Mouse (Mus musculus): ENCODE results near the gene Exph5. TPM values are rescaled to one million over a fixed set of nuclear protein-coding genes. Genes with fewer than 3 reads are reported as not detected.

Gene Exph5
- polyA plus RNA-seq, 1 experiment from 2014 or later: 2.4 TPM

DNA sequence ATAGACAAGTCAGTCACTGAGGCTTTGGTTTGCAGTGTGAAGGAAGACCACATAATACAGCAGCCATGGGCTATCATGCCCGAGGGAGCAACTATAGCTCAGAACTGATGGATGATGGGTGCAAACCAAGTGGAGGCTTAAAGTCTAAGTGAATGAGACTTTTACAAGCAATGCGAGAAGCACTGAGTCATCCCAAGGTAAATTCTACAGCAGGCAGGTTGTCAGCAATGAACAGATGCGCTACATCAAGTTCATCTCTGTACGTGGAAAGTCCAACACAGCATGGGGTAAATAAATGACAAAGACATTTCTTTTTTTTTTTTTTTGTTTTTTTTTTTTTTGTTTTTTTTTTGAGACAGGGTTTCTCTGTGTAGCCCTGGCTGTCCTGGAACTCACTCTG, 28.8 kb upstream of the Exph5 start:
- Histone ChIP-seq H3K27ac (ENCODE audit: low read depth, low read length) (peak overlapping the region; percentile 60; the same call in 1 of the 2 replicates), H3K4me1 (replicated peaks; ENCODE audit: control insufficient read depth, insufficient read depth, low read length) (peaks cover 6% of the 10 kb centered on the region; the same call in 1 of the 2 replicates), H3K9ac (ENCODE audit: low read depth, low read length) (no peak overlapping the region), H3K4me3 (ENCODE audit: low read depth, low read length) (no peak overlapping the region), H3K4me2 (replicated peaks; ENCODE audit: low read depth) (peak overlapping the region; percentile 35; the same call in 1 of the 2 replicates), H3K27me3 (replicated peaks; ENCODE audit: control insufficient read depth, insufficient read depth, low read length) (no peaks in the 10 kb centered on the region), H3K36me3 (ENCODE audit: control insufficient read depth, insufficient read depth) (no peaks in the 10 kb centered on the region), H3K9me3 (ENCODE audit: control insufficient read depth) (no peaks in the 10 kb centered on the region)
- WGBS: 49% methylated on average over 4 of the region's 4 CpGs
- no peak for TF ChIP-seq CTCF (IDR thresholded peaks at IDR 0.05; ENCODE audit: low read depth)
- peak; percentile 65; the same call in 1 of the 2 replicates for ATAC-seq

DNA sequence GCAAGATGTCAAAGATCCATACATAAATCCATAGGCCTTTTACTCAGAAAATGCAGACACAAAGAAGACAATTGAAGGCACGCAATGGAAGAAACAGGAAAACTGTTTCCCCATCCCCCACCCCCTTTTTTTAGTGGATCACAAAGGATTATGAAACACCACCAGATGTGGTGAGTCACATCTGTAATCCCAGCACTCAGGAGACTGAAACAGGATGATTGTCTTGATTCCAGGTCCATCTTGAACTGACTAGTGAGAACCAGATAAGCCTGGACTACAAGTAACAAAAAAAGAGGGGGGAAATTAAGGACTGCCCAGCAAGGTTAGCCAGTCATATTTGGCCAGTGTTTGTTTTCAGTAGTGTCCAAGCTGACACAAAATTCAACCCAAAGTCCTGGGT, 25.1 kb upstream of the Exph5 start:
- Histone ChIP-seq H3K4me1 (replicated peaks; ENCODE audit: control insufficient read depth, insufficient read depth, low read length) (peaks cover 8% of the 10 kb centered on the region; the same call in 1 of the 2 replicates), H3K9me3 (ENCODE audit: control insufficient read depth) (no peaks in the 10 kb centered on the region), H3K36me3 (ENCODE audit: control insufficient read depth, insufficient read depth) (no peaks in the 10 kb centered on the region), H3K4me3 (ENCODE audit: low read depth, low read length) (no peak overlapping the region), H3K27ac (ENCODE audit: low read depth, low read length) (no peak overlapping the region), H3K9ac (ENCODE audit: low read depth, low read length) (no peak overlapping the region), H3K4me2 (replicated peaks; ENCODE audit: low read depth) (no peak overlapping the region), H3K27me3 (replicated peaks; ENCODE audit: control insufficient read depth, insufficient read depth, low read length) (no peaks in the 10 kb centered on the region)
- TF ChIP-seq CTCF (IDR thresholded peaks at IDR 0.05; ENCODE audit: low read depth): no peak
- no peak for ATAC-seq
- 86% methylated on average over 1 of the region's 1 CpGs for WGBS

DNA sequence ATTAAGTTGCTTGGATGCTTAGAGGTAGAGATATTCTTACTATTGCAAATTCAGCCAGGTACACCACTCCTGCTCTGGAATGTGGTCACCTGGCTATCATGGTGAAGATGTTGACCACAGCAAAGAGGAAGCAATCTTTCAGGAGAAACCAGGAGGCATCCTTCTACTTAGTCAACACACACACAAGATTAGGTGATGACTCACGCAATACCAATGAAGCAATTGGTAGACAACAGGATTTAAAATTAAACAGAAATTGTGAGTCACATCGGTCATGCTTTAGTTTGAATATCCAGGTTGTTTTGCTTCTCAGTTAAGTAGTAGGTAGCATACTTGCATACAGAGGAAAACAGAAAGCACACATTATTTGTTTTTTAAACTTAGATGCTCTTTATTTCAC, 22.5 kb upstream of the Exph5 start:
- Histone ChIP-seq H3K4me3 (ENCODE audit: low read depth, low read length) (no peak overlapping the region), H3K27ac (ENCODE audit: low read depth, low read length) (no peak overlapping the region), H3K27me3 (replicated peaks; ENCODE audit: control insufficient read depth, insufficient read depth, low read length) (no peaks in the 10 kb centered on the region), H3K4me2 (replicated peaks; ENCODE audit: low read depth) (no peak overlapping the region), H3K9me3 (ENCODE audit: control insufficient read depth) (no peaks in the 10 kb centered on the region), H3K4me1 (replicated peaks; ENCODE audit: control insufficient read depth, insufficient read depth, low read length) (0 out of 2 replicates have a peak, but pooled peaks cover 2% of the 10 kb centered on the region), H3K9ac (ENCODE audit: low read depth, low read length) (no peak overlapping the region), H3K36me3 (ENCODE audit: control insufficient read depth, insufficient read depth) (no peaks in the 10 kb centered on the region)
- 73% methylated on average over 2 of the region's 2 CpGs for WGBS
- ATAC-seq: no peak
- no peak for TF ChIP-seq CTCF (IDR thresholded peaks at IDR 0.05; ENCODE audit: low read depth)

DNA sequence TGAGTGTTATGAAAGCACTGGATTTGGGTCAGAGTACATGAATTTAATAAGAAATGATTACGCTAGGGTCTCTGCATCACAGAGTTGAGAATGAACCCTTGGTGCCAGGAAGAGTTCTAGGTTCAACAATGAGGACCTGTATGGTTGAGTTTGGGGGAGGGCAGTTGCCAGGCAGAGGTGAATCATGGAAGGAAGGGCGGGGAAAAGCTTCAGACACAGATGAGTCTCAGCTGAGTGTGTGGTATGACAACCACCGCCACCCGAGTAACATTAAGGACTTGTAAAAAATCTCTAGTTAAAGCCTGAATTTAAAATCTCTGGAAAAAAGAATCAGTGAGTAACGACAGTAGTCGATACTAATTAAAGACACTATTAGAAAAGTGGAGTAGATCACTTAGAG, 14.7 kb upstream of the Exph5 start:
- no peaks in the 10 kb centered on the region for H3K27me3 ChIP-seq (replicated peaks; ENCODE audit: control insufficient read depth, insufficient read depth, low read length)
- no peak for ATAC-seq
- H3K9me3 ChIP-seq (ENCODE audit: control insufficient read depth): no peaks in the 10 kb centered on the region
- H3K4me1 ChIP-seq (replicated peaks; ENCODE audit: control insufficient read depth, insufficient read depth, low read length): no peaks in the 10 kb centered on the region
- H3K9ac ChIP-seq (ENCODE audit: low read depth, low read length): no peak overlapping the region
- H3K4me3 ChIP-seq (ENCODE audit: low read depth, low read length): no peak overlapping the region
- no peaks in the 10 kb centered on the region for H3K36me3 ChIP-seq (ENCODE audit: control insufficient read depth, insufficient read depth)
- H3K4me2 ChIP-seq (replicated peaks; ENCODE audit: low read depth): no peak overlapping the region
- no peak overlapping the region for H3K27ac ChIP-seq (ENCODE audit: low read depth, low read length)
- WGBS: 80% methylated on average over 6 of the region's 6 CpGs
- TF ChIP-seq CTCF (IDR thresholded peaks at IDR 0.05; ENCODE audit: low read depth): no peak

DNA sequence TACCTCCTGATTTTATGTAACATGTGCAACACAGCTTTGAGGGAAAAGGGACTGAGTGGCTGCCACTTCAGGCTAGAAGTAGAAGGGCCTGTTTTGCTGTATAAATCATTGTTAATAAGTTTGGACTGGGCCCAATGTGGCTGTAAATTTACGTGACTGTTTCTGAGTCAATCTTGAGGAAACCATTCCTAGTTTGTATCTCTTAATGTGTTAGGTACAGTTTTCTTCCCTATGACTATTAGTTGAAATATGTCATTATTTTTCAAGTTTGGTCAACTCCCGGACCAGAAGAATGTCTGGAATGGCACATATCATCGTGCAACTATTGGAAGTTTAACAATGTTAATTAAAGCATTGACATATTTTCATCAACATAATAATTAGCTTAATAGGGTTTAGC, 11.5 kb upstream of the Exph5 start:
- ATAC-seq: no peak
- no peaks in the 10 kb centered on the region for H3K9me3 ChIP-seq (ENCODE audit: control insufficient read depth)
- H3K9ac ChIP-seq (ENCODE audit: low read depth, low read length): no peak overlapping the region
- H3K27me3 ChIP-seq (replicated peaks; ENCODE audit: control insufficient read depth, insufficient read depth, low read length): no peaks in the 10 kb centered on the region
- no peaks in the 10 kb centered on the region for H3K36me3 ChIP-seq (ENCODE audit: control insufficient read depth, insufficient read depth)
- H3K27ac ChIP-seq (ENCODE audit: low read depth, low read length): no peak overlapping the region
- H3K4me1 ChIP-seq (replicated peaks; ENCODE audit: control insufficient read depth, insufficient read depth, low read length): no peaks in the 10 kb centered on the region
- no peak overlapping the region for H3K4me3 ChIP-seq (ENCODE audit: low read depth, low read length)
- WGBS: 70% methylated on average over 3 of the region's 3 CpGs
- H3K4me2 ChIP-seq (replicated peaks; ENCODE audit: low read depth): no peak overlapping the region
- TF ChIP-seq CTCF (IDR thresholded peaks at IDR 0.05; ENCODE audit: low read depth): no peak

DNA sequence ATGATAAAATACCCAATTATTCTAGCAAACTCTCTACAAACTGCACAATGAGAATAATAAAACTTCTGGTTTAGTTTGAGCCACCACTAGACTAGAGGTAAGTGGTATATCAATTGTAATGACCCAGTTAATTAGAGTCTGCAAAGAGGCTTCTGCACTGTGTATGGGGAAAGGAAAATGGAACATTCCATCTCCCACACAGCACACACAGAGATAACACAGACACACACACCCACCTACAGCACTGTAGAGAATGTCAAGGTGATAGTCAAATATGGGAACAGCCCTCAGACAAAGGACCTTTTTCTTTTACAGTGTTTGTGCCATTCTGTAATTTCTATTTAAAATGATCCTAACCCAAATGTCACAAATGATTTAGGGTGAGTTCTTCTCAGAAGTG, 8.6 kb upstream of the Exph5 start:
- no peaks in the 10 kb centered on the region for H3K4me1 ChIP-seq (replicated peaks; ENCODE audit: control insufficient read depth, insufficient read depth, low read length)
- H3K27ac ChIP-seq (ENCODE audit: low read depth, low read length): no peak overlapping the region
- TF ChIP-seq CTCF (IDR thresholded peaks at IDR 0.05; ENCODE audit: low read depth): no peak
- no peak for ATAC-seq
- H3K4me3 ChIP-seq (ENCODE audit: low read depth, low read length): no peak overlapping the region
- H3K36me3 ChIP-seq (ENCODE audit: control insufficient read depth, insufficient read depth): no peaks in the 10 kb centered on the region
- H3K4me2 ChIP-seq (replicated peaks; ENCODE audit: low read depth): no peak overlapping the region
- H3K9me3 ChIP-seq (ENCODE audit: control insufficient read depth): no peaks in the 10 kb centered on the region
- H3K27me3 ChIP-seq (replicated peaks; ENCODE audit: control insufficient read depth, insufficient read depth, low read length): no peaks in the 10 kb centered on the region
- no peak overlapping the region for H3K9ac ChIP-seq (ENCODE audit: low read depth, low read length)

DNA sequence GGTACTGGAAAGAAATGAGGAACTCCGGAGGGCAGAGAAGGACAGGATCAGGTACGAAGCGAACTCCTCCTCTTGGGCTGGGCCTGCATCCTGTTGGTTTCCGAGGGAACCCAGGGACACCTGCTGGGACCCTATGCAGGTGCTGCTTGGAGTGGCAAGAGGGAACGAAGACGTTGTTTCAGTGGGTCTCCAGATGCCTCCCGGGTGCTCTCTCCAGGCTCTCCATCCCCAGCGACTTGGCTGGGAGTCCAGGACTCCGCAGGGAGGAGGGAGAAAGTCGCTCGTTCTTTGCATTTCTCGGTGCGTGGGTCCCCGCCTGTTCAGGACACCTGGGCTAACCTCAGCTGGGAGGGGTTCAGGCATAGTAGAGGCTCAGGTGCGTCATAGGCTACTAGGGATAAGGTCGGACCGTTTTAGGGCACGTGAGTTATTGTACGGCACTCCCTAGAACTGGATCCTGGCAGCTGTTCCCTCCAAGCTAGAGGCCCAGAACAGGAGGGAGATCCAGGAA, 386 bp downstream of the Exph5 start:
- H3K36me3 ChIP-seq (ENCODE audit: control insufficient read depth, insufficient read depth): no peaks in the 10 kb centered on the region
- no peak for TF ChIP-seq CTCF (IDR thresholded peaks at IDR 0.05; ENCODE audit: low read depth)
- H3K9ac ChIP-seq (ENCODE audit: low read depth, low read length): peak overlapping the region; percentile 8
- H3K4me1 ChIP-seq (replicated peaks; ENCODE audit: control insufficient read depth, insufficient read depth, low read length): 0 out of 2 replicates have a peak, but pooled peaks cover 3% of the 10 kb centered on the region
- H3K9me3 ChIP-seq (ENCODE audit: control insufficient read depth): no peaks in the 10 kb centered on the region
- 2% methylated on average over 19 of the region's 19 CpGs for WGBS
- peak overlapping the region; percentile 48 for H3K4me3 ChIP-seq (ENCODE audit: low read depth, low read length)
- peak; percentile 92 for ATAC-seq
- H3K27me3 ChIP-seq (replicated peaks; ENCODE audit: control insufficient read depth, insufficient read depth, low read length): no peaks in the 10 kb centered on the region
- peak overlapping the region; percentile 62 for H3K27ac ChIP-seq (ENCODE audit: low read depth, low read length)
- peak overlapping the region; percentile 86 for H3K4me2 ChIP-seq (replicated peaks; ENCODE audit: low read depth)
